33 mouse cellular contexts compared by ENCODE assay signal in the genomic region with DNA sequence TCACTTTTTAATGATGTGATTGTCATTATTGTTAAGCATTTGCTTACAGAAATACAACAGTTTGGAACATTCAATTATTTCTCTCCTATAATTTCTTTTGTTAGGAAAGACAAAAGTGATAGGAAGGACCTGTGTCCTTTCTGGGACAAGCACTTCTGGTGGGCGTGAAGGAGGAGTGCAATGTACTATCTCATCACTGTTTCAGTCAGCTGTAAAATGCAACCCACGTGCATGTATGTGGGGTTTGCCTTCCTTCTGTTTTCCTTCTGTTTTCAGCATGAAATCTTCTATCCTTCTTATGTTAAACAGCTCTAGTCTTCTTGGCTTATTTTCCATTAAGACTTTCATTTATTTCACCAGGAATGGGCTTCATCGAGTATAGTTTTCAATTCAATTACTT.
"Had no signal": no experiment of that assay in that cellular context is flagged by ENCODE, and none has a peak within 500 bp of the region (broad histone marks: within the 10 kb centered on the region; RNA-seq: fewer than 3 reads in every experiment).

No protein-coding gene starts in this region.

- H3K4me3 ChIP-seq: heart, embryonic 12.5 days; heart, embryonic 13.5 days; heart, embryonic 15.5 days; hindbrain, embryonic 10.5 days; hindbrain, embryonic 12.5 days; hindbrain, embryonic 13.5 days; hindbrain, embryonic 15.5 days; intestine, embryonic 15.5 days; kidney, embryonic 15.5 days; layer of hippocampus, adult 2 months; left cerebral cortex, adult 2 months had no signal

- H3K4me2 ChIP-seq: heart, embryonic 12.5 days; heart, embryonic 13.5 days; heart, embryonic 15.5 days; hindbrain, embryonic 12.5 days; hindbrain, embryonic 14.5 days; hindbrain, embryonic 15.5 days; intestine, embryonic 15.5 days; kidney, embryonic 15.5 days had no signal

- H3K27ac ChIP-seq: heart, embryonic 13.5 days; heart, embryonic 15.5 days; hindbrain, embryonic 10.5 days; hindbrain, embryonic 12.5 days; hindbrain, embryonic 14.5 days; hindbrain, embryonic 15.5 days; hindbrain, postnatal 0 days; intestine, embryonic 15.5 days; kidney, embryonic 15.5 days; kidney, postnatal 0 days had no signal

- ATAC-seq: hindbrain, embryonic 16.5 days; hindbrain, postnatal 0 days; inflammation-experienced regulatory T-cells, adult 6 months; intestine, embryonic 15.5 days; intestine, embryonic 16.5 days had no signal

- DNase-seq: heart, postnatal 10 days; heart, postnatal 14 days; heart, postnatal 36 days; heart, postnatal 4 days; kidney, adult 11 months; kidney, adult 18-20 months; kidney, adult 2 months; kidney, adult 8-10 months; kidney, adult 9 months; kidney, postnatal 10 days; kidney, postnatal 14 days; kidney, postnatal 25 days; kidney, postnatal 36 days; kidney, postnatal 4 days; layer of hippocampus, adult 9-11 months; layer of hippocampus, postnatal 36 days had no signal

- H3K9ac ChIP-seq: heart, embryonic 12.5 days; heart, embryonic 13.5 days; heart, embryonic 15.5 days; hindbrain, embryonic 12.5 days; hindbrain, embryonic 13.5 days; hindbrain, embryonic 14.5 days; hindbrain, embryonic 15.5 days; intestine, embryonic 15.5 days; kidney, embryonic 15.5 days had no signal

- H3K27me3 ChIP-seq: heart, embryonic 12.5 days; heart, embryonic 13.5 days; heart, embryonic 15.5 days; hindbrain, embryonic 12.5 days; hindbrain, embryonic 13.5 days; hindbrain, embryonic 15.5 days; intestine, embryonic 15.5 days; kidney, embryonic 15.5 days had no signal

- H3K36me3 ChIP-seq: hindbrain, embryonic 15.5 days had no signal

- H3K9me3 ChIP-seq: heart, embryonic 12.5 days; heart, embryonic 13.5 days; heart, embryonic 15.5 days; hindbrain, embryonic 12.5 days; hindbrain, embryonic 13.5 days; hindbrain, embryonic 15.5 days; intestine, embryonic 15.5 days; kidney, embryonic 15.5 days had no signal
